Mouse (Mus musculus): ENCODE measurements around the gene Fhad1. TPM values are rescaled to one million over a fixed set of nuclear protein-coding genes. Genes with fewer than 3 reads are reported as not detected.

Gene Fhad1
- polyA plus RNA-seq, 1 experiment from 2014 or later = 6.5 TPM

DNA sequence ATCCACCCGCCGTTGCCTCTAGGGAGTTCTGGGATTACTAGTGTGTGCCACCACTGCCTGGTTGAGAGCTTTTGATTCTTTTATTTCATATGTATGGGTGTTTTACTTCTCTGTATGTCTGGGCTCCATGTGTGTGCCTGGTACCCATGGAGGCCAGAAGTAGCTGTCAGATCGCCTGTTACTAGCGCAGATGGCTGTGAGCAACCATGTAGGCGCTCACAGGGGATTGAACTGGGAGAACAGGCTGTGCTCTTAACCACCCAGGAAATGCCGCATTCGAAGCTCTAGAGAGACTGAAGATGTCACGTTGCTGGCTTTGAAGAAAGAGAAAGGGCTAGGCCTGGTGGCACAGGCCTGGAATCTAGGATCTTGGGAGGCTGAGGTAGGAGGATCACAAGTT, 73.6 kb downstream of the Fhad1 start:
- Histone ChIP-seq H3K36me3 (ENCODE audit: control insufficient read depth, insufficient read depth, low read length) (no peaks in the 10 kb centered on the region), H3K4me1 (ENCODE audit: control insufficient read depth, insufficient read depth, low read depth, low read length) (no peaks in the 10 kb centered on the region), H3K4me3 (ENCODE audit: low read length) (no peak overlapping the region), H3K9ac (ENCODE audit: low read depth, low read length) (no peak overlapping the region), H3K9me3 (ENCODE audit: control insufficient read depth, low read length) (no peaks in the 10 kb centered on the region), H3K27ac (ENCODE audit: low read depth, low read length) (no peak overlapping the region), H3K27me3 (replicated peaks; ENCODE audit: control insufficient read depth, insufficient read depth, low read length) (no peaks in the 10 kb centered on the region), H3K4me2 (ENCODE audit: low read length) (no peak overlapping the region)
- 87% methylated on average over 8 of the region's 8 CpGs for WGBS
- no peak for ATAC-seq

DNA sequence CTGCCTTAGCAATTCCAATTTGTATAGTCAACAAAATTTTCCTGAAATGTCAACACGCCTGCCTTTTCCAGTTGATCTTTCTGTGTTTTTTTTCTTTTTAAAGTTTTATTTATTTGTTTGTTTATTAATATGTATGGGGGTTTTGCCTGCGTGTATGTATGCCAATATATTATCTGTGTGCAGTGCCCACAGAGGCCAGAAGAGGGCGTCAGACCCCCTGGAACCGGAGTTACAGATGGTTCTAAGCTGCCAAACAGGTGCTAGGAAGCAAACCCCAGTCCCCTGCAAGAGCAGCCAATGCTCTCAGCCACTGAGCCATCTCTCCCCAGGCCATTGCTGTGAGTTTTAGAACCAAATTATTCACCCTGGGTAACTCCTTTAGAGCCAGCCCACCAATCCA, 76.3 kb downstream of the Fhad1 start:
- H3K36me3 ChIP-seq (ENCODE audit: control insufficient read depth, insufficient read depth, low read length) = no peaks in the 10 kb centered on the region
- H3K9ac ChIP-seq (ENCODE audit: low read depth, low read length) = no peak overlapping the region
- H3K4me1 ChIP-seq (ENCODE audit: control insufficient read depth, insufficient read depth, low read depth, low read length) = no peaks in the 10 kb centered on the region
- no peak for ATAC-seq
- no peaks in the 10 kb centered on the region for H3K27me3 ChIP-seq (replicated peaks; ENCODE audit: control insufficient read depth, insufficient read depth, low read length)
- no peak overlapping the region for H3K4me2 ChIP-seq (ENCODE audit: low read length)
- no peak overlapping the region for H3K27ac ChIP-seq (ENCODE audit: low read depth, low read length)
- H3K9me3 ChIP-seq (ENCODE audit: control insufficient read depth, low read length) = no peaks in the 10 kb centered on the region
- no peak overlapping the region for H3K4me3 ChIP-seq (ENCODE audit: low read length)
- WGBS = 84% methylated on average over 4 of the region's 4 CpGs

DNA sequence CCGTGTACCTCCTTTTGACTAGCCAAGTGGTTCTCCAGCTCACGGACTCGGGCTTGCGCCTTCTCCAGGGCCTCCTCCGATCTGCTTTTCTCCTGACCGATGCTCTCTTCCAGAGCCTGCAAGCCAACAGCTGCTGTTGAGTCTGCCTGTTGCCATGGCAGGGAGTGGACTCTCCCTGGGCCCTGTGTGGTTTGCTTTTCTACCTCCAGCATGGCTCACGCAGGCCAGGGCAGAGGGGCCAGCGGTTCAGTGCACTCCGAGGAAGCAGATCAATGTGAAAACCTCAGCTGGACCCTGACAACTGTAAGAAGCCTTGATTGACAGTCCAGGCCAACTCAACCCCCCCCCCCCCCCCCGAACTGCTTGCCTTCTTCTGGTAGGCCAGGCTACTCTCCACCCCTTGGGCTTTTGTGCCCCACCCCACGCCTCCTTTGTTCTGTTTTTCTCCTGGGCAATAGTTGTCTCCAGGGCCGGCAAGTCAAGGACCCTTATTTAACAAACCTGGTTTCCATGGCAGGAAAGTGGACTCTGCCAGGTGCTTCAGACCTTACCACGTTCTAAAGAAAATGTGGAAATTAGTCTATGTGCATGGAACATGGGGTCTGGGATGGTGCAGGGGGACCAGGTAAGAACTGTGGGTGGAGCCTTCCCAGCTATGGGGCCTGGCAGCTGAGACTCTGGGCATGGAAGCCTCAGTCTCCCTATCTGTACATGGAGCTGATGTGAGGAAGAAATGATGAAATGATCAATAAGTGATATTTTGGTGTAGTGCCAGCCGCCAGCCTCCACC, 81.9 kb downstream of the Fhad1 start:
- no peaks in the 10 kb centered on the region for H3K9me3 ChIP-seq (ENCODE audit: control insufficient read depth, low read length)
- peaks cover 7% of the 10 kb centered on the region for H3K4me1 ChIP-seq (ENCODE audit: control insufficient read depth, insufficient read depth, low read depth, low read length)
- H3K36me3 ChIP-seq (ENCODE audit: control insufficient read depth, insufficient read depth, low read length) = no peaks in the 10 kb centered on the region
- H3K4me2 ChIP-seq (ENCODE audit: low read length) = peak overlapping the region; percentile 14; the same call in 1 of the 2 replicates
- no peak overlapping the region for H3K27ac ChIP-seq (ENCODE audit: low read depth, low read length)
- peak; percentile 70 for ATAC-seq
- 40% methylated on average over 14 of the region's 14 CpGs for WGBS
- no peak overlapping the region for H3K9ac ChIP-seq (ENCODE audit: low read depth, low read length)
- H3K4me3 ChIP-seq (ENCODE audit: low read length) = no peak overlapping the region
- H3K27me3 ChIP-seq (replicated peaks; ENCODE audit: control insufficient read depth, insufficient read depth, low read length) = no peaks in the 10 kb centered on the region

DNA sequence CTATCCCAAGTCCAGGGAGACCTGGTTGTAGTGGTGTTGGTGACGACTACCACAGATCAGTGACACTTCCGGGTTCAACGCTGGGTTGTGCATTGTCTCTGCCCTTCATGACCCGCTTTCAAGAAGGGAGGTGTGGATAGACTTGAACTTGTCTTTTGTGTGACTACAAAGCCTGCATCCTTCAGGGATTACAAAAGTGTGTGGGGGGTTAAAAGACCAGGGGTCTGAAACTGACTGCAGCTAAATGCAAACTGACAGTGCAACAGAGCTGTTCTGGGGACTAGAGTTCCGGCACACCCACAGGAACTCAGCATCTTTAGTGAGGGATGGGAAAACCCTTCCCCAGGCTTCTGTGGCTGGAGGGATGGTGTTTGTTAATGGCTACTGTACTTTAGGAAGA, 83.4 kb downstream of the Fhad1 start:
- Histone ChIP-seq H3K4me1 (ENCODE audit: control insufficient read depth, insufficient read depth, low read depth, low read length) (peaks cover 7% of the 10 kb centered on the region), H3K9me3 (ENCODE audit: control insufficient read depth, low read length) (no peaks in the 10 kb centered on the region), H3K36me3 (ENCODE audit: control insufficient read depth, insufficient read depth, low read length) (no peaks in the 10 kb centered on the region), H3K27ac (ENCODE audit: low read depth, low read length) (no peak overlapping the region), H3K27me3 (replicated peaks; ENCODE audit: control insufficient read depth, insufficient read depth, low read length) (no peaks in the 10 kb centered on the region), H3K4me3 (ENCODE audit: low read length) (no peak overlapping the region), H3K4me2 (ENCODE audit: low read length) (no peak overlapping the region), H3K9ac (ENCODE audit: low read depth, low read length) (no peak overlapping the region)
- 78% methylated on average over 5 of the region's 5 CpGs for WGBS
- ATAC-seq = no peak

DNA sequence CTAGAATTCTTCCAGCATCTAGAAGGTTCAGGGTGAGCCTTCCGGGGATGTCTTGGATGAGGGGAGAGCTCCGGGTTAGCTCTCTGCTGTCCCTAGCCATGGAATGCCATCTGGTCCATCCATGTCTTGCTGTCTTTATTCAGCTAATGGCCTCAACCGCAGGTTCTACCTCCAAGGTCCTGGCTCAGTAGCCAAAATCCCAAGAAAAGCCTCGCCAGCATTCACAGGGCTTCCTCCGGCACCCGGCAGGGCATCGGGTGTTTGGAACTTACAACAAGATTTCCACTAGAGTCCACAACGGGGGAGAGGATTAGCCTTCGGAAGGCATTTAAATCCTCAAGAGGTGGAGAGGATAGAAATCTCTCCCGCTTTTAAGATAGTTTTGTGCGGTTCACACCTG, 84.9 kb downstream of the Fhad1 start:
- H3K4me2 ChIP-seq (ENCODE audit: low read length) = no peak overlapping the region
- H3K36me3 ChIP-seq (ENCODE audit: control insufficient read depth, insufficient read depth, low read length) = no peaks in the 10 kb centered on the region
- H3K4me1 ChIP-seq (ENCODE audit: control insufficient read depth, insufficient read depth, low read depth, low read length) = peaks cover 7% of the 10 kb centered on the region
- no peak for ATAC-seq
- no peak overlapping the region for H3K4me3 ChIP-seq (ENCODE audit: low read length)
- no peak overlapping the region for H3K27ac ChIP-seq (ENCODE audit: low read depth, low read length)
- no peaks in the 10 kb centered on the region for H3K9me3 ChIP-seq (ENCODE audit: control insufficient read depth, low read length)
- no peaks in the 10 kb centered on the region for H3K27me3 ChIP-seq (replicated peaks; ENCODE audit: control insufficient read depth, insufficient read depth, low read length)
- 81% methylated on average over 11 of the region's 11 CpGs for WGBS
- no peak overlapping the region for H3K9ac ChIP-seq (ENCODE audit: low read depth, low read length)

DNA sequence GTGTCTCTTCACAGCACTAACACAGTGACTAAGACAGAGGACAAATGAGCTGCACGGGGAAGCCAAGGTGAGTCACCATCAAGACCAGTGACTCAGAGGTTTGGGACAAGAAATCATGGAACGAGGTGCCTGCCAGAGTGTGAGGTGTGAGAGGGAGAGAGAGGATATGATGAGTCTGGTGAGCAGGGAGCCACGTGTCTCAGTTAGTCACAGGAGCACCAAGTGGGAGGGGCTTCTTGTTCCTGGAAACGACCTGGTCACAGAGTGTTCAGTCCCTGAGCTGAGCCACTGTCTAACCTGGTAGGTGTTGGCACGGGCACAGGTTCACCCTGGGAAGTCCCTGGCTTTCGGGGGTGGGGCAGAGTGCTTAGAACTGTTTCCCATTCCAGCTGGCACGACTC, 86.0 kb downstream of the Fhad1 start:
- Histone ChIP-seq H3K27me3 (replicated peaks; ENCODE audit: control insufficient read depth, insufficient read depth, low read length) (no peaks in the 10 kb centered on the region), H3K27ac (ENCODE audit: low read depth, low read length) (no peak overlapping the region), H3K36me3 (ENCODE audit: control insufficient read depth, insufficient read depth, low read length) (no peaks in the 10 kb centered on the region), H3K4me3 (ENCODE audit: low read length) (no peak overlapping the region), H3K9me3 (ENCODE audit: control insufficient read depth, low read length) (no peaks in the 10 kb centered on the region), H3K4me2 (ENCODE audit: low read length) (no peak overlapping the region), H3K4me1 (ENCODE audit: control insufficient read depth, insufficient read depth, low read depth, low read length) (peaks cover 7% of the 10 kb centered on the region), H3K9ac (ENCODE audit: low read depth, low read length) (no peak overlapping the region)
- WGBS = 53% methylated on average over 7 of the region's 7 CpGs
- ATAC-seq = peak; percentile 29

DNA sequence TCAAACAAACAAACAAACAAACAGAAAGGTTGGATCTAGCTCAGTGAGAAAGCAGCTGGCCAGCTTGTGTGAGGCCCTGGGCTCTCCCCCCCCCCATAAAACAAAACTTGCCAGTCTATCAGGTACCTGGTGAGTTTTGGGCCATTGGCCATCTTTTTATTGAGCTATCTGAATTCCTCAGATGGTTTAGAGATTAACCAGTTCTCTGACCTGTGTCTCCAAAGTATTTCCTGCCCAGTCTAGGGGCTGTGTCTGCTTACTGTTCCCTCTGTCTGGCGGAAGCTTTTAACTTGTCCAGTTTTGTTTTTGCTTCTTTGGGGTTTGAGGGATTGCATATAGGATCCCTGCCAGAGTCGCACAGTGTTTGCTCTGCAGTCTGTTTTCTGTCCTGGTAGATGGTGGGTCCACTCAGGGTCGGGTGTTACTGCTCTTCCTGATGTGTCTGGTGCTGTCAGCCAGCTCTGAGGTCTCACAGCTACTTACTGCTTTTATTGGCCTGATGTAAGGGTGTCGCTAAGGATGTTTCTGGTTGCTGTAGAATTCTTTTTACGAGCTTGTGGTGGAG, 89.0 kb downstream of the Fhad1 start:
- Histone ChIP-seq H3K4me3 (ENCODE audit: low read length) (no peak overlapping the region), H3K4me1 (ENCODE audit: control insufficient read depth, insufficient read depth, low read depth, low read length) (peaks cover 4% of the 10 kb centered on the region), H3K36me3 (ENCODE audit: control insufficient read depth, insufficient read depth, low read length) (no peaks in the 10 kb centered on the region), H3K27ac (ENCODE audit: low read depth, low read length) (no peak overlapping the region), H3K9me3 (ENCODE audit: control insufficient read depth, low read length) (no peaks in the 10 kb centered on the region), H3K9ac (ENCODE audit: low read depth, low read length) (no peak overlapping the region), H3K27me3 (replicated peaks; ENCODE audit: control insufficient read depth, insufficient read depth, low read length) (no peaks in the 10 kb centered on the region), H3K4me2 (ENCODE audit: low read length) (no peak overlapping the region)
- no peak for ATAC-seq
- WGBS = 78% methylated on average over 5 of the region's 5 CpGs

DNA sequence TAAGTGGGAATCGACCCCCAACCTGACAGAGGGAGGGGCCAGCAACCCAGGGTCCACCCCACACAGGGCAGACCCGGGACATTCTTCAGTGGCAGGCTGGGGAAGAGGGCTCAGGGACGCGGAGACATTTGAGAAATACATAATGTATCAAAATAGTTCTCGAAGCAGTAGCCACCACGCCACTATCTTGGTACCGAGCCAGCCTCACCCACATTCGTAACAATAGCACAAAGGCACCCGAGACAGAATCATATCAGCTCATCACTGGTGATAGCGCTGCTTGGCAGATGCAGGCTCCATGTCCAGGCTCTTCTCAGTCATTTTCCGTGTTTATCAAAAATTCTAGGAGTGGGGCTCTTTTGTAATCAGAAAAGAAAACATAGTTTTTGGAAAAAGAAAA, 90.9 kb downstream of the Fhad1 start:
- no peak for ATAC-seq
- H3K27ac ChIP-seq (ENCODE audit: low read depth, low read length) = no peak overlapping the region
- H3K4me1 ChIP-seq (ENCODE audit: control insufficient read depth, insufficient read depth, low read depth, low read length) = no peaks in the 10 kb centered on the region
- 82% methylated on average over 11 of the region's 11 CpGs for WGBS
- H3K36me3 ChIP-seq (ENCODE audit: control insufficient read depth, insufficient read depth, low read length) = no peaks in the 10 kb centered on the region
- H3K9ac ChIP-seq (ENCODE audit: low read depth, low read length) = no peak overlapping the region
- H3K9me3 ChIP-seq (ENCODE audit: control insufficient read depth, low read length) = no peaks in the 10 kb centered on the region
- no peak overlapping the region for H3K4me2 ChIP-seq (ENCODE audit: low read length)
- H3K4me3 ChIP-seq (ENCODE audit: low read length) = no peak overlapping the region
- no peaks in the 10 kb centered on the region for H3K27me3 ChIP-seq (replicated peaks; ENCODE audit: control insufficient read depth, insufficient read depth, low read length)

DNA sequence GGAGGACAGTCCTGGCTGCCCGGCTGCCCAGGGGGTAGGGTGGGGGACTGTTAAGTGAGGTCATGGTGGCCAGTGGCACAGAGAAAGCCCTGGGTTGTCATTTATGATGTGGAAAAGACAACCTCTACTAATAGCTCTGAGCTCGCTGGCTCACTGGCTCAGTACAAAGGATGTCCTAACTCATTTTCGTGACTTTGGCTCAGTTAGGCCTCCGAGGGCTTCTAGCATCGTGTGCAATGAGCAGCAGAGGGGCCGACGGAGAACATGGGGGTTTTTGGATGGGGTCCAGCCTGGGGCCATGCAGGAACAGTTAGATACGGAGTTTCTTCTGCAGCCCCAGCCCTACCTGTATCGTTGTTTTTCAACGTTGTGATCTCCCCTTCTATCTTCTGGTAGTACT, 94.5 kb downstream of the Fhad1 start:
- H3K27me3 ChIP-seq (replicated peaks; ENCODE audit: control insufficient read depth, insufficient read depth, low read length) = no peaks in the 10 kb centered on the region
- H3K9me3 ChIP-seq (ENCODE audit: control insufficient read depth, low read length) = no peaks in the 10 kb centered on the region
- no peaks in the 10 kb centered on the region for H3K4me1 ChIP-seq (ENCODE audit: control insufficient read depth, insufficient read depth, low read depth, low read length)
- H3K36me3 ChIP-seq (ENCODE audit: control insufficient read depth, insufficient read depth, low read length) = no peaks in the 10 kb centered on the region
- no peak overlapping the region for H3K4me2 ChIP-seq (ENCODE audit: low read length)
- no peak overlapping the region for H3K9ac ChIP-seq (ENCODE audit: low read depth, low read length)
- H3K4me3 ChIP-seq (ENCODE audit: low read length) = no peak overlapping the region
- no peak overlapping the region for H3K27ac ChIP-seq (ENCODE audit: low read depth, low read length)
- 75% methylated on average over 10 of the region's 10 CpGs for WGBS
- no peak for ATAC-seq

Data from hindbrain, embryonic 16.5 days (tissue).